Mouse (Mus musculus) hindlimb bud, embryonic 11.5 days (tissue): ENCODE measurements at regions not wholly inside any gene's neighbourhood (a gene's known extent, or its start where the extent isn't known, plus 50 kb on each side); places are given as distances from the start of the nearest gene placed in this dataset.

Experiments used
- DNase-seq: peaks from one replicate; pipeline ENCODE4 v3.0.0-alpha.2; 2012; ENCODE audit warnings: low read depth, low spot score; ENCODE audit errors: extremely low spot score

DNA sequence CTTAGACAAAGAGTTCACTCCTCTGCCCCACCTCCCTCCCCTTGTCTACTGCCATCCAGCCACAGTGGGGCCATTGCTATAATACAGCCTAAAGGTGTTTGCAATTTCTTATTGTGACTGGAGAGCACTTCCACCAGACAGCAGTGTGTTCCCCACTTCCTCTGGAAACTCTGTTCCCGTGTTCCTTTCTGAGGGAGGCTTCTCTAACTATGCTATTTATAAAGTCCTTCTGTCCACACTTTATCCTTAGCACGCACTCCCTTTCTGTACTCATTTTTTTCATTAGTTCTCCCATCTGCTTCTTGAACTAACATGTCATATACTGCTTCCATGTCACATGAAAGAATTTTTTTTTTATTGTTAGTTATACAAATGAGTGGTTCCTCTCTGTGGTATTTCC lies 52.0 kb upstream of the 4930432M17Rik start:
- DNase-seq, result no peak

DNA sequence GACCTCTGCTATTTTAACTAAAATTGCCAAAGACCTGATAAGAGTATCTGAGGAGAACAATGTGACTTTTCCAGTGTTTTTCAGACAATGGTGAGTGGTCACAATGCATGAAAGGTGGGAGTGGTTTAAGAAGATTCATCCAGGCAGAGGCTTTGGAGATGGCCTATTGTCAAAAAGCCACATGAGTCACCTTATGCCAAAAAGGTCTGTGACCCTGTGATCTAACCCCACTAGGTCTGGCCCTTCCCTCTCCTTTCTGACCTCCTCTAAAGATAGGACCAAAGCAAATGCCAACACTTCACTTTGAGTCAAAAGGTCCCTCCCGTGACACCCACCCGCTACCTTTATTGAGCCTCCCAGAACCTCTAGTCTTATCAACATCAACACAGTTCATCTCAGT lies 52.4 kb upstream of the 4930432M17Rik start:
- no peak for DNase-seq

DNA sequence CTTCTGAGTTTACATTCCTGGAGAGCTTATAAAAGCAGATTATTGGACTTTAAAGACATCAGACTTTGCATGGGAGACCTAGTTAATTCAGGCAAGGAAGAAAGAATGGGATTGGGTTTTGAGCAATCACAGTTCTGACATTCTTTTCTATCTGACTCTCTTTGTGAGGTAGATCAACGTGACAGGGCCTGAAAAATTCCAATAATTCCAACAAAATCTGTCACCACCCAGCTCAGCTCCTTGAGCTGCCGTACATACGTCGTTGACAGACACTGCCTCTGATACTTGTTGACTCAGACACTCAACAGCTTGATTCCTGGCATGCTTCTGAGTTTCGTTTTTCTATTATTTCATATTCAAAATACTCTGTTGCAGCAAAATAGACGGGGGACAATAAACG lies 53.2 kb upstream of the 4930432M17Rik start:
- no peak for DNase-seq

DNA sequence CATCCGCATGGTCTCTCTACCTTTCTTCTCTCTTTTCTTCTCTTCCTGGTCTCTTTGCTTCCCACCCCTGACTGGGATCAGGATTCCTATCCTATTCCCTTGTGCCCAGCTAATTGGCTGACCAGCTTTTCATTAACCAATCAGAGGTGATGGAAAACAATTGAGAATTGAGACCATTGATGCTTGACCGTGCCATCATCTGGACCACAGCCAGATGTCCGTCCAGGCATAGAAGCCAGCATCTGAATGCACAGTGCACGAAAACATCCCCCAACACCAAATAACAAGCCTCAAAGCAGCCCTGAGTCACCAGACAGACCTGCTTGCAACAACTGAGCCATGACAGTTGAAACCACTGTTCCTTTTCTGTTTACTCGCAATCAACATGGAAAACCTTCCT lies 54.5 kb upstream of the 4930432M17Rik start:
- DNase-seq, result no peak

DNA sequence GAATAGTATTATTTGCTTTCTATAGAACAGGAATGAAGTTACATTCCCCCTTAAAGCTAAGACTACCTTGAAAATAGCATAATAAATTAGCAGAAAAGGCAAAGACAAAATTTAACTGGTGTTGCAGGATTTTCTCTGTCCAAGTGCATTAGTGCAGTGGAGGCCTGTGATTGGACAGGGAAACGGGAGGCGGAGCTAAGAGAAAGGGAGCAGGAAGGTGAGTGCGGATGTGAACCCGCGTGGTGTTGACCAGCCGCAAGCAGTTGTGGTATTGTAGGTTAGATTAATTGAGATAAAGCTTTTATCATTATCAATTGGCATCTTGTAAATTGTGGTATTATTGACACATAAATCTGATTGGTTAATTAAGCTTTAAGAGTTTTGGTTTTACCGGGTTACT lies 55.8 kb upstream of the 4930432M17Rik start:
- no peak for DNase-seq

DNA sequence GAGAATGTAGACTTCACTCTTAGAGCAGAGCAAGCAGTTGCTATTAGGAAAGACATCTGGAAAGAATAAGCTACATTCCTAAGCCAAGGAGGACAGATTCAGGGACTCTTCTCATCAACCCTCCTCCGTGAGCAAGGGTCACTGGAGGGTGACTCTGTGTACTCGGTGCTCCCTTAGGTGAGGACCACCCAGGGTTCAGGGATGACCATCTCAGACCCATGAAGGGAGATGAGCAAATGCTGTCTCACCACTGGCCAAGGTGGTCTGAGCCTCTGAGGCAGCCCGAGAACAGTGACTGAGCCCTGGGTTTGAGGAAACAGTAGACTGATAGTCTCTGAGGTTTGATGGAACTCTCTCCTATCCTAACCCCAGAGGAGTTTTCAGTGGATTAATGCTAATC lies 57.3 kb upstream of the 4930432M17Rik start:
- no peak for DNase-seq

DNA sequence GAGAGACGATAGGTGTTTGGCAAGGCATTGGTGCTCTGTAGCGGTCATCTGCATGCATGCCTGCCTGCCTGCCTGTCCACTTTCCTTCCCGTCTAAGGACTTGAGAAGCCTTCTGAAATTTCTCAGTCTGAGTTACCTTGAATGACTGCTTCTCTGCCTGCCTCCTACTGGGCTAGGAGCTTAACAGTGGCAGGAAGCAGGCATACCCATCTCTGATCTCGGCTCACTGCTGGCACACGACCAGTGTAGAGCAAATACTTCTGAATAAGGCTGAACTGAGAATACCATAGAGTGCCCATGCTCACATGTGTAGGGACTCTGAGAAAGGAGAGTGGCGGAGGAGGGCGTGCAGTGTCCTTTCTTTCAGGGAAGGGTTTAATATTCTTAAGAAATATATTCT lies 60.7 kb upstream of the 4930432M17Rik start:
- no peak for DNase-seq

DNA sequence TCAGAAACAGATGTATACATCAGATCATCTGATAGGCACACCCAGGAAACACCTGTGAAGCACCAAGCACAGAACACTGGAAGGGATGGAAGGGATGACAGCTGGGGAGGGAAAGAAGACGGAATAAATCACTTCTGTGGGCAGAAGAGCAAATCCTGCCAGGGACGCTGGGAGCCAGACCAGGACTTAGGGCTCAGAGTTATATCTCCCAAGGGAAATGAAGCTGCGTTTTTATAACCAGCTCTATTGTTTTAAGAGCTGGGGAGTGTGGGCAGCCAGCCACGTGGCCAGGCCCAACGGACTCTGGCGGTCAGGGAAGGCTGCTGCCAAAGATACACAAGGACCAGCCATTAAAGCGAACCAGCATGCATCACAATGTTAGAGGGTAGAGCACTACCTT lies 61.5 kb upstream of the 4930432M17Rik start:
- no peak for DNase-seq

DNA sequence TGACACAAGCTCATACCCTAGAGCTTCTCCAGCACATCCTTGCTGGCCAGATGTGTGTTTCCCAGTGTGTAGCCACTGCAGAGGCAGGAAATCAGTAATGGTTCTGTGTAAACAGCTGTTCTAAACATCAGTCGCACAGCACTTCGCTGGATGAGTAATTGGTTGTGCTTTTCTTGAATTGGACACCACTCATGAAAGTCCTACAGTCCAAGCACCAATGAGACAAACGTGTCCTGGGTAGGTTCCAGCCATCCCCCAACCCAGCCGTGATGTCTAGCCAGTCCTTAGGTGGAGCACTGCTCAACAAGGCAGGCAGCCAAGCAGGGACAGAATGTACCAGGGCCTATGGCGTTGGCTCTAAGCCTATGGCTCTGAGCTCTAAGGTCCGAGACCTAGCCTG lies 65.8 kb upstream of the 4930432M17Rik start:
- DNase-seq, result no peak

DNA sequence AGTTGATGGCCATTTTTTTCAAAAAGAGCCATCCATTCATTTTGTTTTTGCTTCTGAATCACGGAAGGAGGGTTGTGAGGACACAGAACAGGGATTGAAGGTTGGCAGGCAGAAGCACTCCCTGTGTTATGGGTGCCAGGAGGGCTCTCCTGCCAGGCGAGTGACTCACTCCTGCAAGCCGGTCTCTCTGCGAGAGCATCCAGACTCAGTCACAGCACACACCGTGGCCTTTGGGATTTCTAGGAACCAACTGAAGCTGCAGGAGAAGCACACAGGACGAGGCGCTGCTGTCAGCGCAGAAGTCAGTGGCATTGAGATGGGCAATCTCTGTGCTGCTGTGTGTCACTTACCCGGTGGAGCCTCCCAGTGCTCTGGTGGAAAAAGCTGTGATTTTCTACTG lies 66.5 kb upstream of the 4930432M17Rik start:
- DNase-seq, result no peak

DNA sequence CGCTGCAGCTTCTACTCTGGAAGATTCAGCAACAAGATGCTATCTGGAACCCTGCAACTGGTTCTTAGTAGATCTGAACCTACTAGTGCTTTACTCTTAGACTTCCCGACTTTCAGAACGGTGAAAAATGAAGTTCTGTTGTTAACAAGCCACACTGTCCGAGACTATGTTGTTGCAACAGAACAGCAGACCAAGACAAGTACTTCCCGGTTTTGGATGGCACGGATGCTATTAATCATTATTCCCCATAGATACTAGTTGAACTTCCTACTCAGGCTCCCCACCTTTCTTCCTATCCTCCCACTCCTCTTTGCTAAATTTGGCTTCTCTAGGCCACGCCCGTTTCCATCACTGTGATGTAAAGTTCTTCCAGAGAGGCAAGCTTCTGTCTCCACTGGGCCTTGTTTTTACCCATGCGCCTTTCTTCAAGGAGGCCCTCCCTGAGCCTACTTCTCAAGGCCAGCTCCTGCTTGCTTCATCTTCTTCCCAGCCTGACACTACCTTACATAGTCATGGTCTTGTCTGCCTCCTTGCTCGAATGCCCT lies 67.7 kb upstream of the 4930432M17Rik start:
- DNase-seq, result no peak

DNA sequence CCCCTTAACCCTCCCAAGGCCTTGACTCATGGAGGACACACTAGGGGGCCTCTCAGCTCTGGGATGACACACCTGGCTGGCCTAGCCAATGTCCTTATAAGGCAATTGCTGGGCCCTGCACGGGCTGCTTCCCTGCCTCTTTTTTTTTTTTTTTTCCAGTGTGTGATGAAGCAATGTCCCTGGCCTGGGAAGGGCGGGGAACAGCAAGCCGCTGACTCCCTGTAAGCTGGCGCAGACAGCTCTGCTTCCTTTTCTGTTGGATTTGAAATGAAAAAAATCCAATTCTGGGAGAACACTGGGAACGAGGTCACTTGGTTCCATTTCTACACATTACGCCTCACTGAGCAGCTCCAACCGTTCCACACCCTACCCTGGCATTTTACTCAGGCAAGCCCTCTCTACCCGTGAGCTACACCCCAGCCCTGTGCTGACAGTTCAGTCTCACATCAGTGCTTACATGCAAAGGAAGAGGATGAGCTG lies 68.4 kb upstream of the 4930432M17Rik start:
- no peak for DNase-seq

DNA sequence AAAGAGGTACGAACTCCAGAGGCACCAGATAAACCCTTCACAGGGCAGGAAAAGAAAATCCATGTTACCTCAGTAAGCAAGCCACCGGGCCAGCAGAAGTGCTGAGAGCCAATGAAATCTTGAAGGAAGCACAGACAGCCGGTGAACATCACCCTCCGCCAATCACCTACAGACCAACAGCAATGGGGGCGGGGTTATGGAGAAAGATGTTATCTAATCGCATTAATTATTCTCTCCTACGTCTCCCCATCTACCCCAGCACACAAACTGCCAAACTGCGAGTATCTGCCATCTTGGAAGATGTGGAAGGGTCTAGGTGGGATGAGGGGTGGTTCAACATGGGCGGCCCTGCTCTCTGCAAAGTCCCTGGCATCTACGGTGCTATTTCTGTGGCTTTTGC lies 68.6 kb upstream of the Slc44a3 start:
- no peak for DNase-seq

DNA sequence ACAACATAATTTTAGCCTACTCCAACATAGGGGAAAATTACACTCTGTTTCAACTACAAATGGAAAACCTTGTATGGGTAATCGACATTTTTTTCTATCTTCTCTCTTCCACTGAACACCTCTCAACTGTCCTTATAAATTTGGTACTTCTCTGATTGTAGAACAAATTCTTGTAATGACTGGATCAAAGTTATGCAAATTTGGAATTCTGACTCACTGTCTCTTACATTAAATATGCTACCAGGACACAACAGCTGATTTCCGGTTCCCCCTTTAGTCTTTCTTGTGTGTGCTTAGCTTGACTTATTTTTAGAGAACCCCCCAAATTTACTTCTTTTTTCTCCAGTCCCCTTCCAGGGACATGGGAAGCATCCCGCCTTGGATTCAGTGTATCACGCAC lies 68.2 kb upstream of the Slc44a3 start:
- no peak for DNase-seq

DNA sequence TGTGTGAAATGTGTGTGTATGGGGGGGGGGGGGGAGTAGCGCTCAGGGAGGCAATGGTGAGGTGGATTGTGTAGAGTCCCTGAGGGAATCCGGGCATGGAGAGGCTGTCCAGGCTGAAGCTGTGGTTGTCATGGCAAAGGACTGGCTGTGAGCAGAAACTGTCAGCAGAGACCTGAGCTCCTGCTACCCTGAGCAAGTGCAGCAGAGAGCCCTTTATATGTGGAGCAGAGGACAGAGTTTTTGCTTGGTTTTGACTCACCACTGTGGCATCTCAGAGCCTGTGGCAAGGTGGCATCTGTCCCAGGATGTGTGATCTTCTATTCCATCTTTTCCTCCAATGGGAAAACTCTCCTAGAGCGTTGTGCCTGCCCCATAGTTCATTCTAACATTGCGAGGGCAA lies 65.8 kb upstream of the Slc44a3 start:
- DNase-seq, result no peak

DNA sequence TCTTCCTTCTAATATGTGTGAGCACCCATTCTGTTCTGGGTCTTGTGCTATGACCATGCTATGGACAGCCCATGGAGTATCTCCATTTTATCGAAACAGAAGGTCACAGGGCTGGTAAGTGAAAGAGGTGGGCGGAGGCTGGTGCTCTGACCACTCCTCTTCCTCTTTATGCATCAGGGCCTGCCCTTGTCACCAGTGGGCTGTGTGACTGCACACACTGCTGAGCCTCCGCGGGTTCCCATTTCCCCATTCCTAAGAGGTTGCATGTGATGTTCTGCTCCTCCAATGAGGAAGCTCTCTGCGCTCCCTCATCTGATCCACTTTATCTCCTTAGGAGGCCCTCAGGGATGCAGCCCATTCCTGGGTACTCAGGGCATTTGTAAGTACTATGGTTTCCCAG lies 65.0 kb upstream of the Slc44a3 start:
- no peak for DNase-seq

DNA sequence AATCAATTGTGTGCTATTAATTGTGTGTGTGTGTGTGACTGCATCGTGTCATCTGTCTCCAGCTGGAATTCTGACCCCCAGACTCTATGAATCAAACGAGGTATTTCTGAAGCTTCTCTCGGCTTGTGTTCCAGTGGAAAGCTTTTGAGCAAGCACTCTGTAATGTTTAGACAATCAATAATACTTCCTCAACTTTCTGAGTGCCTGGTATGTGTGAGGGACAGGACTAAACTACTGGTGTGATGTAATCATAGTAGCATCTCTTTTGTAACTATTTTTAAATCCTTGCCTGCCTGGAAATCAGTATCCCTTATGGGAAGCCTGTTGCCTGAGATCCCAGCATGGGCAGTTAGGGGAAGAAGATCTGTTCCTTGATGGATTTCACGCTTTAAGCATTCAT lies 62.4 kb upstream of the Slc44a3 start:
- no peak for DNase-seq

DNA sequence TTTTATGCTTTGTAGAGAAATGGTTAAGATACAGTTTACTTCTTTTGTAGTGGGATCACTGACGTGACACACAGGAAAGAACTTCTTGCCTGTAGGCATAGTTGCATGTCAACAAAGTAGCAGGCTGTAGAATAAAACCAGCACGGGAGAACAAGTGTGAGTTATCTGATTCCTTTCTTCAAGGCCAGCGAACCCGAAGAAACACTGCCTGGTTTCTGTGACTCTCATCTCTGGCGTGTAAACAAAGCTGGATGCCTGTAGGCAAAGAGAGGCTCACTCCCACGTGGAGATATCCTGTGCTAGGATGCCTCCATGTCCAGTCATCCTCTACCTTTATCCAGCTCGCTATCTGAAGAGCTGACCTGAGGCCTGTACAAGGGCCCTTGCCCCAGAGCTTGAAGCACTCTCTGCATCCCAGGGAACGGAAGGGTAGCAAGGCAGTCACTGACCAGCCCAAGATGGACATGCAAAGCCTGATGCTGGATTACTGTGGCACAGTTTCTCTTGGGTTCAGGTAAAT lies 61.5 kb upstream of the Slc44a3 start:
- DNase-seq, result no peak

DNA sequence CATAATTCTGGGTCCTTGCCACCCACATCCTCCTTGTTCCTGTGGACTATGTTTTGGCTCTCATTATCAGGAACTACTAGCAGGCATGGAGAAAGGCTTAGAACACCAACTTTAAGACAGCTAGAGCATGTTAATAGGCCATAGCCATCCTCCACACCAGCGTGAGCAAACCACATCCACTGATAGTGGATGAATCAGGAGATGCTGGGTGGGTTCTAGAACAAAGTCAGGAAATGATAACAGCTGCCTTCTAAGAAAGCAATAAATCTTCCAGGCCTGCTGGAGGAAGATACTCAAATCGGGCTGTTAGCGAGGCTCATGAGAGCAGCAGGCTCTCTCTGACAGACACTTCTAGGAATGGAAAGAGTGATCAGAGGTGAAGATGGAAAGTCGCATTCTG lies 60.9 kb upstream of the Slc44a3 start:
- no peak for DNase-seq

DNA sequence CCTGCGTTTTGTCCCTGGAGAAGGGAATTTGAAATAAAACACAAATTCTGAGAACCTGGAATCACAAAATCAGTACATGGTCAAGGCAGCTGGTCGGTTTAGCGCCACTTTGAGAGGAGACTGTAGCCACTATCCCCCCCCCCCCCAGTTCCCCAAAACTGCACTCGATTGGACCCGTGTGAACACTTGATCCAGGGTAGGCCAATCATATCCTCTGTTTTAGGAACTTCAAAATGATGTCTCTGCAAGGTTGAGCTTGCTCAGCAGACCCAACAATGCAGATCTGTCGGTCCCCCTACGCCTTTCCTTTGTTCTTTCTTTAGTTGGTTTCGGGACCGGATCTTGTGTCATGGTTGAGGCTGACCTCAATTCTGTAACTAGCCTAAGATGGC lies 57.3 kb upstream of the Slc44a3 start:
- no peak for DNase-seq

DNA sequence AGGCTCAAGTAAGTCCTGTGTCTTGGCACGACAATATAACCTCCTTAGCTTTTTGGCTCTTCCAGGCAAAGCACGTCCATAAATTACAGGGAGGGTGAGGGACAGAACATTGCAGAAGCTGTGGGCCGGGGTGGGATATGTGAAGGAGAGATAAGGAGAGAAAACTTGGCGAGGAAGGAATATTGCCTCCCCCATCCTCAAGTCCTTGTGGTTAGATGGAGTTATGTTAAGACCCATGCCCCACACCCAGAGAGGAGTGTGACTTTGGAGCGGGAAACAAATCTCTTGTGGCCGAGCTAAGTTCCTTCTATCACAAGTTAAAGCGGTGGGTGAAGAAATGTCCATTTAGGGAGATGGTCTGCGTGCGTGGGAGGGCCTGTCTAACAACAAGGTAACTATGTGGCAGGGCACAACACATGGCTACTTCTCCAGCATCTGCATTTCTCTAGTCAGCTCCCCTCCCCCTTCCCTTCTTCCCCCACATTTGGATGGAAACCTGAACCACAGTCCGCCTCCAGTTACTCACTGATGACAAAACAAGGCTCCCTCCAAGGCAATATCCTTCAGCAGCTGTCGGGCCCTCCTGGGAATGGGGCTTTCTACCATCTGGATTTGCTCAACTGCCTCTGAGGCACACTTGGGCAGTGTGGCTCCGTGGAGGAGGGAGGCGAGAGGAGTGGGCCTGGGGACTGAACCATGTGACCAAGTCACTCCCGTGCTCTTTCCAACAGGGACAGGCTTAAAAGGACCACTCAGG lies 56.7 kb upstream of the Slc44a3 start:
- DNase-seq, result peak; percentile 81

DNA sequence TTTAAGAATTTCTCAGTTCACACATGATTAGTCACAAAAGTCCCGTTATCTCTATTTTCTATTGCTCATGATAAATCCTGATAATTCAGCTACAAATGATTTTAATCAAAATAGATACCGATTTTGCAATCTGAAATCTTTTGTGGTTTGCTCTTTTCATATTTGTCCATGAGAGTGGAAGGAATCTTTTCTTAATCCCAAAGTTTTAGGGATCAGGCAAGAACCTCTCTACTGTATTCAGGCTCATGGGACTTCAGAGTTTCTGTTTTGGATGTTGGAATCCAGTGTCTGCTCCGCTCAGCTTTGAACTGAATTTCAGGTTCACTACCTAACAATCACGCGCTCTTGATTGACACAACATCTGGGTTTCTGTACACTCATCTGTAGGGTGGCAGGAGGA lies 53.1 kb upstream of the Slc44a3 start:
- DNase-seq, result no peak

DNA sequence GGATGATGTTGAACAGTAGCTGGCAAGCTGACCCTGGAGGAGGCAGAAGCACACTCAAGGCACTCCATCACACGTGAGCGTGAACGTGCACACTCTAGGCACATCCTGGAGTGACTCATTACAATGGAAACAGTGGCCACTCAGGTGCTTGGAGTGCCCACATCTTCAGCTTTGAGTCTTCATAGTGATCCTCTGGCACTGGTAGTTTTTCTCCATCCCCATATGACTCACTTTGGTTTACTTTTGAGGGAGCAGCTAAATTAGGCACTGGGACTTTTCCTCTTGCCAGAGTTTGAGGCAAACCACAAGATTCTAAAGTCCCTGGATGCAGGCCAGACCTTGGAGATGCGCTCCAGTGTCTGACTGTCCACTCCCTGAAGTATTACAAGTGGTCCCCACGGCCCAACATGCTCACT lies 52.5 kb upstream of the Slc44a3 start:
- no peak for DNase-seq
